Mouse (Mus musculus) liver, adult 2 months (tissue): Measurements from ENCODE around the gene Ankrd44. TPM values are rescaled to one million over a fixed set of nuclear protein-coding genes. Genes with fewer than 3 reads are reported as not detected.

Experiments used
- DNase-seq: peaks from one replicate; pipeline ENCODE4 v3.0.0-alpha.2; 2011; ENCODE audit warnings: low read depth, low spot score; ENCODE audit errors: extremely low read depth
- H3K27ac ChIP-seq: fragments of 200-500 bp; replicated peaks from 2 replicates; pipeline ENCODE4 v1.5.1; 2012; ENCODE audit warnings: low read depth, mild to moderate bottlenecking, control low read depth, inconsistent platforms, low read length; ENCODE audit not compliant: insufficient read depth
- H3K27me3 ChIP-seq: fragments of 200-500 bp; 2 replicates; pipeline ENCODE4 v1.6.1; 2012; ENCODE audit warnings: mild to moderate bottlenecking, moderate library complexity, low read length, inconsistent platforms; ENCODE audit not compliant: control insufficient read depth, insufficient read depth
- H3K36me3 ChIP-seq: fragments of 200-500 bp; 2 replicates; pipeline ENCODE4 v1.6.1; 2012; ENCODE audit warnings: low read length, inconsistent platforms; ENCODE audit not compliant: control insufficient read depth, insufficient read depth
- H3K4me1 ChIP-seq: fragments of 200-500 bp; 2 replicates; pipeline ENCODE4 v1.6.1; 2011; ENCODE audit warnings: low read length; ENCODE audit not compliant: control insufficient read depth, insufficient read depth
- H3K4me3 ChIP-seq: fragments of 200-500 bp; 2 replicates; pipeline ENCODE4 v1.5.1; 2011; ENCODE audit warnings: low read depth, mild to moderate bottlenecking, control low read depth, low read length, moderate library complexity; ENCODE audit not compliant: insufficient read depth
- H3K79me2 ChIP-seq: fragments of 200-500 bp; 2 replicates; pipeline ENCODE4 v1.6.1; 2012; ENCODE audit warnings: inconsistent platforms, mild to moderate bottlenecking, low read length, moderate library complexity; ENCODE audit not compliant: control insufficient read depth, insufficient read depth
- H3K9ac ChIP-seq: fragments of 200-500 bp; 2 replicates; pipeline ENCODE4 v1.6.1; 2012; ENCODE audit warnings: low read depth, mild to moderate bottlenecking, control low read depth, inconsistent platforms, low read length
- CTCF ChIP-seq: fragments of 200-500 bp; IDR thresholded peaks from 2 replicates; pipeline ENCODE4 v1.5.1; 2011; ENCODE audit warnings: low read depth, low read length, control low read depth
- POLR2A ChIP-seq: fragments of 200-500 bp; IDR thresholded peaks from 2 replicates; pipeline ENCODE4 v1.6.1; 2011; ENCODE audit warnings: low read length, control low read depth; ENCODE audit not compliant: insufficient read depth; ENCODE audit errors: extremely low read depth
- WGBS: fragments of 180-500 bp; shearing (Covaris S2); methylation state at CpG from one replicate; pipeline ENCODE4 v1.1.7; 2018; 5-methylcytosine and 5-hydroxymethylcytosine counted together
- polyA plus RNA-seq: library from polyadenylated mRNA; depleted of rRNA; stranded (reverse); fragments of >200 nt; gene quantifications from 2 replicates; pipeline ENCODE4 v1.2.3, GENCODE M21; 2012
- total RNA-seq: library from RNA; depleted of rRNA; stranded (reverse); fragments of >200 nt; gene quantifications from 2 replicates; pipeline ENCODE4 v1.2.3, GENCODE M21; 2014

Ankrd44 gene
- total and polyA plus RNA-seq, 2 experiments, result 2.3 to 8.5 TPM

DNA sequence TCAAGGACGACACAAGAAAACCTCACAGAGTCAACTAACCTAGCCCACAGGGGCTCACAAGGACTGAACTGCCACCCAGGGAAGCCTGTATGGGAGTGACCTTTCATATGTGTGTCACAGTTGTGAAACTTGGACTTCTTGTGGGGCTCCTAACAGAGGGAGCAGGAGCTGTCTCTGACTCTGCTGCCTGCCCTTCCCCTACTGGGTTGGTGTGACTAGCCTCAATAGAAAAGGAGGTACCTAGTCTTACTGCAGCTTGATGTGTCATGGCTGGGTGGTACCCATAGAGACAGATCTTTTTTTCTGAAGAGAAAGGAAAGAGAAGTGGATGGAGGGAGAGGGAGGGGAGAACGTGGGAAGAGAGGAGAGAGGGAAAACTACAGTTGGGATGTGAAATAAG, 22.0 kb downstream of the Ankrd44 start:
- H3K27me3 ChIP-seq, result no peaks in the 10 kb centered on the region
- H3K27ac ChIP-seq, result no peak overlapping the region
- peaks cover 9% of the 10 kb centered on the region; the same call in 1 of the 2 replicates for H3K79me2 ChIP-seq
- TF ChIP-seq POLR2A (no peak), CTCF (no peak)
- H3K4me3 ChIP-seq, result no peak overlapping the region
- no peak for DNase-seq
- 82% methylated on average over 2 of the region's 2 CpGs for WGBS
- H3K36me3 ChIP-seq, result no peaks in the 10 kb centered on the region
- 0 out of 2 replicates have a peak, but pooled peaks cover 2% of the 10 kb centered on the region for H3K4me1 ChIP-seq
- no peak overlapping the region for H3K9ac ChIP-seq

DNA sequence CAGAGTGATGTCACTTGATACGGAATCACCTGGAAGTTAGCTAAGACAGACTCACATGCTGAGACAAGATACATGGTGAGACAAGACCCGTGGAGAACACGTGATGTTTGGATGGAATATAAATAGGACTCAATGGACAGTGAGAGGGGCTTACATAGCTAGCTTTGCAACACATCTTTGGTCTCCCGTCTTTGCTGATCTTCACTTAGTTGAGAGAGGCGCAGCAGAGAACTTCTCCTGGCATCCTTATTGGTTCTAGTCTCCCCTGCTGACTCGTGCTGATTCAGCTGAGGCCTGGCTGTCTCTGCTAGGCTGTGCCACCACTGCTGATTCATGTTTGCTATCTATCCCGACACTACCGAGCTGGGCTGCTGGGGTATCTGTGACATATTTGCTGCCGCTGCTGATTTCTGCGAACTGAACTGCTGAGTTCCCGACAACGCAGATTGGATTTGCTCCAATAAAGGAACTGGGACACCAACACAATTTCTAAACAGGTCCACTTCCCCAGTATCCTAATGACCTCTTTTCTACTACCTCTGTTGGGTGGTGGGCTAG, 23.4 kb downstream of the Ankrd44 start:
- Histone ChIP-seq H3K79me2 (peaks cover 6% of the 10 kb centered on the region; the same call in 1 of the 2 replicates), H3K4me1 (peaks cover 6% of the 10 kb centered on the region; the same call in 1 of the 2 replicates), H3K4me3 (no peak overlapping the region), H3K9ac (no peak overlapping the region), H3K27ac (no peak overlapping the region), H3K36me3 (no peaks in the 10 kb centered on the region), H3K27me3 (no peaks in the 10 kb centered on the region)
- no peak for TF ChIP-seq POLR2A
- no peak for TF ChIP-seq CTCF
- WGBS, result 86% methylated on average over 12 of the region's 12 CpGs
- DNase-seq, result no peak

DNA sequence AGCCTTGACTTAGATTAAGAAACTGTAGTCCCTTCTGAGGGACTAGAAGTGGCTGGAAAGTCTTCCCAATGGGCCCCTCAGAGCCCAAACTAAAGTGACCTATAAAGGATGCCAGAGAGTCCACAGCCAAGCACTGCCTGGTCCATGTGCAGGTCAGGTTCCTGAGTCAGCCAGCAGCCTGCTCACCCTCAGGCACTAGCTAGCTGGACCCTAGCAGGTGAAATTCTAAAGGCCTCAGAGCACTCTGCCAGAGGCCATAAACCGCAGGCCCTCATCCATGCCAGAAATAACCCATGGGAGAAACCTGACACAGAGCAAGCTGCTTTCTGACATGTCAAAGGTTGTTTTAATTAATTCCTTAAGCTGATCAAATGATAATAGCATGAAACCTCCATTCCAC, 25.1 kb downstream of the Ankrd44 start:
- no peak overlapping the region for H3K27ac ChIP-seq
- 91% methylated on average over 1 of the region's 1 CpGs for WGBS
- TF ChIP-seq CTCF (no peak), POLR2A (no peak)
- H3K36me3 ChIP-seq, result no peaks in the 10 kb centered on the region
- H3K4me1 ChIP-seq, result peaks cover 10% of the 10 kb centered on the region; the same call in 1 of the 2 replicates
- no peak for DNase-seq
- H3K79me2 ChIP-seq, result peaks cover 9% of the 10 kb centered on the region; the same call in 1 of the 2 replicates
- no peak overlapping the region for H3K9ac ChIP-seq
- no peak overlapping the region for H3K4me3 ChIP-seq
- H3K27me3 ChIP-seq, result no peaks in the 10 kb centered on the region

DNA sequence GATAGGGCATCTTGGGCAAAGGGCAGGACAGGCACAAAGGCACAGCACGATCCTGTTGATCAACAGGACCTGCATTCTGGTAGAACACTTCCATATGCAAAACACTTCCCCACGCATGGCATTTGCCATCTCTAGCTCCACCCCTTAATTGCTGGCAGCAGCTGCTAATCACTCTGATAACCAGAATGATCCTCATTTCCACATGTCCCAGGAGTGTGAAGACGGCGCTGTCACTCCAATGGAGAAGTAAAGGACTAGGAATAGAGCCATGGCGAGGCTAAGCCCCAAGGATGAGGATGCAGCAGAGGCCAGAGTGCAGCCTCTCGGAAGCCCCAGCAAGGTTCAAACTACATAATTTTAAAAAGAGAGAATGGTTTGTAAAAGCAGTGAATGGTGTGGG, 26.9 kb downstream of the Ankrd44 start:
- DNase-seq, result no peak
- 88% methylated on average over 6 of the region's 6 CpGs for WGBS
- Histone ChIP-seq H3K79me2 (peaks cover 9% of the 10 kb centered on the region; the same call in 1 of the 2 replicates), H3K27me3 (no peaks in the 10 kb centered on the region), H3K36me3 (no peaks in the 10 kb centered on the region), H3K4me3 (no peak overlapping the region), H3K27ac (no peak overlapping the region), H3K9ac (no peak overlapping the region), H3K4me1 (peaks cover 10% of the 10 kb centered on the region; the same call in 1 of the 2 replicates)
- TF ChIP-seq POLR2A, result no peak
- no peak for TF ChIP-seq CTCF

DNA sequence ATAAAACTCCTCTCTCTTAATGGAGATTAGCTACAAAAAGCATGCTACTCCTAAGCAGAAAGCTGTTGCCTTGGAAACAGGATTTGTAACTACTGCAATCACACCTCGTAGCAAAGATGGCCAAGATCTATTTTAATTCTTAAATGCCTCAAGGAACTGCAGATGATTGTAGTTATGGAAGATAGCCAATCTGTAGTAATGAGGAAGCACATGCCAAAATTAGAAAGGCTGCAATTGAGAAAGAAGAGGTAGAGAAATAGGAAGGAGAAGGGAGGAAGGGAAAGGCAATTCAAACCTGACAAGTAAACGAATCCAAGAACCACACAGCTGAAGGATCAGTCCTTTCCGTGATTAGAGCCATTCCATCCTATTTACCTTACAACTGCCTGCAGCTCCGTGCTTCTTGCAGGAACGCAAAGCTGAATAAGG, 27.5 kb downstream of the Ankrd44 start:
- Histone ChIP-seq H3K27me3 (no peaks in the 10 kb centered on the region), H3K4me3 (no peak overlapping the region), H3K79me2 (peaks cover 9% of the 10 kb centered on the region; the same call in 1 of the 2 replicates), H3K9ac (no peak overlapping the region), H3K27ac (no peak overlapping the region), H3K4me1 (peaks cover 10% of the 10 kb centered on the region; the same call in 1 of the 2 replicates), H3K36me3 (no peaks in the 10 kb centered on the region)
- 61% methylated on average over 5 of the region's 5 CpGs for WGBS
- DNase-seq, result no peak
- TF ChIP-seq POLR2A (no peak), CTCF (no peak)

DNA sequence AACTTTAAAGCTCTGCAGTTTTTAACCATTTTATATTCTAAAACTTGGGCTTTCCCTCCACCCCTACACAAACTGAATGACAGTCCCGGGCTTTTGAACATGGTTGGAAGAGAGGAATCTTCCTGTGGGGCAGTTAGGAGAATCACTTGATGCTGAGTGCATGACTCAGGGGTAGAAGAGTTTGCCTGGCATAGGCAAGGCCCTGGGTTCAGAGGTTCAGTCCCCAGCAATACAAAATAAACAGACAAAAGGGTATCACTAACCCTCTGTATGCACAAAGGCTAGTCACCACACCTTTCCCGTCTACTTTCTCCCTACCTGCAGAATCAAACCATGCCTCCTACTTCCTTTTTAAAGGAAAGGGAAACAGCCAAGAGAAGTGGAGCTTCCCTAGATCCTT, 28.5 kb downstream of the Ankrd44 start:
- no peak overlapping the region for H3K27ac ChIP-seq
- WGBS, result 60% methylated on average over 2 of the region's 2 CpGs
- peaks cover 9% of the 10 kb centered on the region; the same call in 1 of the 2 replicates for H3K79me2 ChIP-seq
- peaks cover 10% of the 10 kb centered on the region; the same call in 1 of the 2 replicates for H3K4me1 ChIP-seq
- no peaks in the 10 kb centered on the region for H3K27me3 ChIP-seq
- TF ChIP-seq CTCF (no peak), POLR2A (no peak)
- no peaks in the 10 kb centered on the region for H3K36me3 ChIP-seq
- no peak overlapping the region for H3K4me3 ChIP-seq
- H3K9ac ChIP-seq, result no peak overlapping the region
- no peak for DNase-seq
